Mouse (Mus musculus) thymus, postnatal 36 days (tissue): ENCODE measurements around the gene Magee1.
"Not testable (repeated sequence)": the region's sequence is repeated elsewhere in the genome, so short reads cannot be mapped to it uniquely, and the experiment has no call there.

Source experiments
- DNase-seq, 2 experiments: peaks; one replicate each; pipeline ENCODE4 v3.0.0; 2022; ENCODE audit warnings: mixed read lengths in 2 of 2

Magee1 gene

GRCm38 (mm10) chrX:105120275-105121226, at the start of gene Magee1:
Gene Magee1 (plus strand): TSS chrX:105120378.
- peak; percentile 69 to 74 for DNase-seq

GRCm38 (mm10) chrX:105079151-105079550, 41.0 kb upstream of the Magee1 start:
- no peak for DNase-seq

- DNase-seq: peak; percentile 83 to 95
Measured at GRCm38 (mm10) chrX:105079615-105080092, 40.5 kb upstream of the Magee1 start, which contains the start of gene Pbdc1. Gene Pbdc1 (plus strand): TSS chrX:105079756.

GRCm38 (mm10) chrX:105080096-105080495, 40.1 kb upstream of the Magee1 start:
- no peak for DNase-seq

GRCm38 (mm10) chrX:105083013-105083412, 37.2 kb upstream of the Magee1 start:
- DNase-seq: not testable (repeated sequence)

- no peak for DNase-seq
Measured at GRCm38 (mm10) chrX:105104175-105104574, 16.0 kb upstream of the Magee1 start.

- no peak for DNase-seq
Measured at GRCm38 (mm10) chrX:105114994-105115393, 5.2 kb upstream of the Magee1 start.

GRCm38 (mm10) chrX:105121227-105121865, 1.2 kb downstream of the Magee1 start:
- peak; percentile 79 to 80 for DNase-seq

- no peak for DNase-seq
Measured at GRCm38 (mm10) chrX:105124903-105125302, 4.7 kb downstream of the Magee1 start.

- DNase-seq: no peak
Measured at GRCm38 (mm10) chrX:105151872-105152461, 31.8 kb downstream of the Magee1 start.

GRCm38 (mm10) chrX:105165007-105165406, 44.8 kb downstream of the Magee1 start:
- DNase-seq: not testable (repeated sequence)

- DNase-seq: no peak
Measured at GRCm38 (mm10) chrX:105167217-105167616, 47.0 kb downstream of the Magee1 start.
